26 mouse cellular contexts compared by ENCODE assay signal in the genomic region with DNA sequence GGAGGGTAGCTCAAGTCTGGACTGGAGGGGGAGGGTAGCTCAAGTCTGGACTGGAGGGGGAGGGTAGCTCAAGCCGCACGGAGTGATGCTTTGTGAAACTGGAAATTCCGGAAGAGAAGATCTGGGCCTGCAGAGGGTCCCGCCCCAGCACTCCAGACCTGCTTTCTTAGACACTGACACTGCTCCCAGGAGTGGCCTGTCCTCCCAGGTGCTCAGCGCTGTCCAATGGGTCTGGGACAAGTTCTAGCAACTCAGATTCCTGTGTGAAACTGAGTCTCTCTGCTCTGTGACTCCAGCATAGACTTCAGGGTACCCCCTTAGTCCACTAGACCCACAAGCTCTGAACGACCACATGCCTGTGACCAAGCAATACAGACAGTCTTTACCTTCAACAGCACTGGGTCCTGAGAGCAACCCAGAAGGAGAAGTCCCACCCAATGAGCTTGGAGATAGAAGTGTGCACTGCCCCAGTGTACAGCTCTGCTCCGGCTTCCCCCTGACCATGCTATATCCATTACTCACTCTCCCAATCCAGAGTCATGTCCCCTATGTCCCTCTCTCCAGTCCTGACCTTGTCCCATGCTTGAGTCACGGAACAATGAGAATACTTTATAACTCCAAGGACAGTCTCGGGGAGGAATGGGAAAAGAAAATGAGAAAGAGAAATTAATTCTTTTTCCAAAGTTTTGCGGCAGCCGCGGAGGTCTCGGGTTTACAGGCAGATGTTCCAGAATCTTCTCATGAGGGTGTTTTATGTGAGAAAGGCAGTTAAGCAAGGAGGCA. TPM values are rescaled to one million over a fixed set of nuclear protein-coding genes. Genes with fewer than 3 reads are reported as not detected.
DNase-seq lines count a peak whose midpoint lies in the region; ATAC-seq and TF ChIP-seq lines count a peak whose summit lies in the region.
"Had no signal": no experiment of that assay in that cellular context is flagged by ENCODE, and none has a peak within 500 bp of the region (broad histone marks: within the 10 kb centered on the region; RNA-seq: fewer than 3 reads in every experiment).

No protein-coding gene starts in this region.

- no peaks in the 10 kb centered on the region for H3K4me1 ChIP-seq in forebrain, embryonic 11.5 days (replicated peaks; ENCODE audit: control insufficient read depth, insufficient read depth, low read length)
- H3K4me1 ChIP-seq in forebrain, embryonic 10.5 days, result no peaks in the 10 kb centered on the region
- no peaks in the 10 kb centered on the region for H3K4me1 ChIP-seq in hindbrain, postnatal 0 days (ENCODE audit: insufficient read depth, low read length)
- H3K4me1 ChIP-seq in hindbrain, embryonic 11.5 days (replicated peaks; ENCODE audit: control insufficient read depth, insufficient read depth, low read length), result no peaks in the 10 kb centered on the region
- H3K4me1 ChIP-seq: forebrain, embryonic 12.5 days; forebrain, embryonic 15.5 days; heart, embryonic 13.5 days; hindbrain, embryonic 12.5 days; hindbrain, embryonic 15.5 days had no signal

- H3K27ac ChIP-seq in forebrain, embryonic 11.5 days (ENCODE audit: low read depth, low read length), result no peak overlapping the region
- no peak overlapping the region for H3K27ac ChIP-seq in forebrain, embryonic 10.5 days
- H3K27ac ChIP-seq in hindbrain, postnatal 0 days, result no peak overlapping the region
- no peak overlapping the region for H3K27ac ChIP-seq in hindbrain, embryonic 11.5 days (ENCODE audit: low read depth, low read length)
- H3K27ac ChIP-seq: forebrain, embryonic 12.5 days; forebrain, embryonic 15.5 days; heart, embryonic 13.5 days; hindbrain, embryonic 12.5 days; hindbrain, embryonic 15.5 days; intestine, embryonic 15.5 days had no signal

- TF ChIP-seq CTCF in hindbrain, postnatal 0 days (IDR thresholded peaks at IDR 0.05; ENCODE audit: low read depth), result no peak

- 87% methylated on average over 13 of the region's 13 CpGs for WGBS in forebrain, embryonic 11.5 days
- WGBS in forebrain, embryonic 10.5 days, result 86% methylated on average over 13 of the region's 13 CpGs
- WGBS in hindbrain, postnatal 0 days, result 86% methylated on average over 13 of the region's 13 CpGs
- 85% methylated on average over 13 of the region's 13 CpGs for WGBS in hindbrain, embryonic 11.5 days

- H3K4me3 ChIP-seq in forebrain, embryonic 11.5 days (ENCODE audit: low read depth, low read length), result no peak overlapping the region
- no peak overlapping the region for H3K4me3 ChIP-seq in forebrain, embryonic 10.5 days
- no peak overlapping the region for H3K4me3 ChIP-seq in hindbrain, postnatal 0 days (ENCODE audit: low read length)
- H3K4me3 ChIP-seq in hindbrain, embryonic 11.5 days (ENCODE audit: low read depth, low read length), result no peak overlapping the region
- H3K4me3 ChIP-seq: forebrain, embryonic 12.5 days; forebrain, embryonic 15.5 days; heart, embryonic 13.5 days; hindbrain, embryonic 12.5 days; hindbrain, embryonic 15.5 days; intestine, embryonic 15.5 days had no signal

- H3K27me3 ChIP-seq in forebrain, embryonic 11.5 days (ENCODE audit: control insufficient read depth, insufficient read depth, low read length), result no peaks in the 10 kb centered on the region
- no peaks in the 10 kb centered on the region for H3K27me3 ChIP-seq in forebrain, embryonic 10.5 days (ENCODE audit: poor library complexity, severe bottlenecking)
- no peaks in the 10 kb centered on the region for H3K27me3 ChIP-seq in hindbrain, postnatal 0 days (ENCODE audit: insufficient read depth, low read length)
- H3K27me3 ChIP-seq in hindbrain, embryonic 11.5 days (ENCODE audit: control insufficient read depth, insufficient read depth, low read length), result no peaks in the 10 kb centered on the region
- H3K27me3 ChIP-seq: forebrain, embryonic 12.5 days; forebrain, embryonic 15.5 days; hindbrain, embryonic 15.5 days; intestine, embryonic 15.5 days had no signal

- ATAC-seq in forebrain, embryonic 11.5 days (replicated peaks; ENCODE audit: low FRiP score), result no peak
- ATAC-seq in hindbrain, postnatal 0 days, result 0 out of 2 replicates have a peak, but pooled peaks have one; percentile 29
- no peak for ATAC-seq in hindbrain, embryonic 11.5 days (ENCODE audit: low FRiP score)
- ATAC-seq: forebrain, embryonic 15.5 days; intestine, embryonic 15.5 days had no signal

- H3K4me2 ChIP-seq in forebrain, embryonic 11.5 days (ENCODE audit: low read depth, low read length, severe bottlenecking), result no peak overlapping the region
- H3K4me2 ChIP-seq in hindbrain, postnatal 0 days (ENCODE audit: low read depth, low read length), result no peak overlapping the region
- no peak overlapping the region for H3K4me2 ChIP-seq in hindbrain, embryonic 11.5 days (replicated peaks; ENCODE audit: low read depth, low read length)
- H3K4me2 ChIP-seq: forebrain, embryonic 12.5 days; forebrain, embryonic 15.5 days; heart, embryonic 13.5 days; hindbrain, embryonic 12.5 days; hindbrain, embryonic 15.5 days; intestine, embryonic 15.5 days had no signal

- no peaks in the 10 kb centered on the region for H3K9me3 ChIP-seq in forebrain, embryonic 11.5 days (ENCODE audit: control insufficient read depth, low read length)
- no peaks in the 10 kb centered on the region for H3K9me3 ChIP-seq in forebrain, embryonic 10.5 days
- H3K9me3 ChIP-seq in hindbrain, postnatal 0 days (ENCODE audit: low read length), result no peaks in the 10 kb centered on the region
- H3K9me3 ChIP-seq in hindbrain, embryonic 11.5 days (ENCODE audit: control insufficient read depth, low read length), result no peaks in the 10 kb centered on the region
- H3K9me3 ChIP-seq: forebrain, embryonic 12.5 days; forebrain, embryonic 15.5 days; heart, embryonic 13.5 days; hindbrain, embryonic 12.5 days; hindbrain, embryonic 15.5 days; intestine, embryonic 15.5 days had no signal

- peak; percentile 65 to 67 for DNase-seq in adrenal gland, adult (ENCODE audit: inconsistent age in 2 of 2, low spot score in 1 of 2)
- DNase-seq in adrenal gland, adult 8-10 months, result no peak
- DNase-seq in forebrain, embryonic 11.5 days (ENCODE audit: low spot score), result peak; percentile 30
- no peak for DNase-seq in forebrain, embryonic 10.5 days (ENCODE audit: extremely low spot score, low spot score)
- no peak for DNase-seq in hindbrain, postnatal 0 days (ENCODE audit: low spot score)
- no peak for DNase-seq in hindbrain, embryonic 11.5 days (ENCODE audit: low spot score)
- peak; percentile 46 for DNase-seq in R1 (ENCODE audit: low read depth, low spot score)
- DNase-seq: adrenal gland, postnatal 14 days; cerebellum, adult 18-20 months; cerebellum, adult 9-10 months; cerebellum, postnatal 14 days; gastrocnemius, postnatal 25 days; heart, postnatal 14 days; heart, postnatal 4 days; kidney, adult 11 months had no signal

- H3K36me3 ChIP-seq in forebrain, embryonic 11.5 days (ENCODE audit: control insufficient read depth, insufficient read depth, low read length), result no peaks in the 10 kb centered on the region
- H3K36me3 ChIP-seq in forebrain, embryonic 10.5 days (replicated peaks), result no peaks in the 10 kb centered on the region
- no peaks in the 10 kb centered on the region for H3K36me3 ChIP-seq in hindbrain, postnatal 0 days (ENCODE audit: insufficient read depth, low read length)
- no peaks in the 10 kb centered on the region for H3K36me3 ChIP-seq in hindbrain, embryonic 11.5 days (ENCODE audit: control insufficient read depth, insufficient read depth, low read length)
- H3K36me3 ChIP-seq: forebrain, embryonic 12.5 days; forebrain, embryonic 15.5 days; heart, embryonic 13.5 days; hindbrain, embryonic 12.5 days; hindbrain, embryonic 15.5 days; intestine, embryonic 15.5 days had no signal

- no peak overlapping the region for H3K9ac ChIP-seq in forebrain, embryonic 11.5 days (ENCODE audit: low read length)
- H3K9ac ChIP-seq in hindbrain, postnatal 0 days (replicated peaks; ENCODE audit: low read length), result no peak overlapping the region
- no peak overlapping the region for H3K9ac ChIP-seq in hindbrain, embryonic 11.5 days (ENCODE audit: low read depth, low read length)
- H3K9ac ChIP-seq: forebrain, embryonic 12.5 days; forebrain, embryonic 15.5 days; heart, embryonic 13.5 days; hindbrain, embryonic 12.5 days; hindbrain, embryonic 15.5 days; intestine, embryonic 15.5 days had no signal

RNA-seq across cellular contexts. Expression of a gene that starts 46.1 kb away (rescaled TPM):
- total RNA-seq in adrenal gland, adult 8-10 months (2022), result not detected
- polyA plus RNA-seq in forebrain, embryonic 11.5 days (2014; fragmentation: Nextera tagmentation; extraction: Ambion mirVana), result 0.09 TPM in 1 of 2 replicates, not detected in the other
- 0.10 TPM in 1 of 2 replicates, not detected in the other for polyA plus RNA-seq in forebrain, embryonic 10.5 days (2016; fragmentation: Nextera tagmentation; extraction: Ambion mirVana)
- 0.31 TPM in 1 of 2 replicates, not detected in the other for total RNA-seq in hindbrain, postnatal 0 days (2014; rRNA removed)
- polyA plus RNA-seq in hindbrain, postnatal 0 days (2015; fragmentation: Nextera tagmentation; extraction: Ambion mirVana), result 0.30 and 0.38 TPM in 2 replicates
- polyA plus RNA-seq in hindbrain, embryonic 11.5 days (2014; fragmentation: Nextera tagmentation; extraction: Ambion mirVana), result not detected in 2 replicates
- total RNA-seq: adrenal gland, postnatal 14 days; ES-E14; gastrocnemius, adult 8-10 months; gastrocnemius, postnatal 25 days; heart, postnatal 14 days; heart, postnatal 4 days had no signal
- polyA plus RNA-seq: embryonic facial prominence, embryonic 11.5 days; forebrain, embryonic 12.5 days; gonadal fat pad, adult 2 months; heart, embryonic 13.5 days; heart, embryonic 16.5 days; hindbrain, embryonic 12.5 days; intestine, embryonic 15.5 days had no signal

Comparison
In these comparisons a context has a peak if more than half of its experiments do, and no peak if none do; other contexts are left out.
1. DNase-seq: peak in adrenal gland, adult (2 of 2), forebrain, embryonic 11.5 days (single experiment) and R1 (single experiment); none in adrenal gland, adult 8-10 months (single experiment), forebrain, embryonic 10.5 days (single experiment), hindbrain, postnatal 0 days (single experiment) and hindbrain, embryonic 11.5 days (single experiment).